Mouse (Mus musculus) liver, postnatal 0 days (tissue): ENCODE results near the gene C1galt1c1.
A peak's percentile ranks its signal among the peaks of the same experiment; 100 is the strongest.

Source experiments
- CTCF ChIP-seq: sonication (generic); IDR thresholded peaks from 2 replicates; pipeline ENCODE4 v1.5.1; 2016; ENCODE audit warnings: antibody characterized with exemption, low read depth
- EP300 ChIP-seq: IDR thresholded peaks from 2 replicates; pipeline ENCODE4 v1.6.1; 2016; ENCODE audit warnings: antibody characterized with exemption, low read depth, mild to moderate bottlenecking

GRCm38 (mm10) chrX:38654681-38655080 is 19.8 kb upstream of the C1galt1c1 start:
- TF ChIP-seq CTCF (peak; percentile 65), EP300 (no peak)
